Mouse (Mus musculus): ENCODE results near the gene Myb. TPM values are rescaled to one million over a fixed set of nuclear protein-coding genes. Genes with fewer than 3 reads are reported as not detected.
A peak's percentile ranks its signal among the peaks of the same experiment; 100 is the strongest.

Gene Myb
- polyA plus RNA-seq, 1 experiment from 2014 or later: 0.15 TPM

DNA sequence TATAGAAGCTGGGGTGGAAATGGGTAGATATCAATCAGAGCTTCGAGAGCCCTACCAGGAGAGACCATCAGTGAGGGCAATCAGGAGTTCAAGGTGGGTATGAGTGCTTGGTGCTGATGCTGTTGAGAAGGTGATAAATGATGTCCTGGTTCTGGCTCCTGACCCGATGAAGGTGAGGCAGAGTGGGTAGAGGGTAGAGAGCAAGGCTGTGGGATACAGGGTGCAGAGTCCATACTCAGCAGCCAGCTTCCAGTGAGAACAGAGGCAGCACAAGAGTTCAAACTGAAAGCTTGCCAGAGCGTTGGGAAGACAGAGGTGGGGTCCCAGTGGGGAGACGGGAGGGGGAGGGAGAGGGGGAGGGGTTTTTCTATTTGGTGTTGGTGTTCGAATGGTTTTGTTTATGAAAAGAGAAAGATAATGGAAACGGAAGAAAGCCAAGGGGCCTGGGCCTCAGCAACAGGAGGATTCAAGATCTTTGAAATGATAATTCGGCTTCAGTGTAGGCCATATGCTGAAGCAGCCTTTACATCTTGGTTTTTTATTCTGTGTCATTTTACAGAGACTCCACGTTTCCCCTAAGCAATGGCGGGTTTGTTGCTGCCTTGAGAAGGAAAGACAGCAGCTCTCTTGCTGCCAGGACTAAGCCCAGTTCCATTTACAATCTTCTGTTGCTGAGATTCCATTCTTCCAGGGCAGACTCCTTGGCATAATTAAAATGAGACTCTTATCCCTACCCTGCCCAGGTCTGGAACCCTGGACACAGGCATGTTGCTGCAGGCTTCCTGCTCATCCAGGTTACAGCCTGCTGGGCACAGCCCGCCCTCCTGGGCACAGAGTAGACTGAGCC is 32.5 kb upstream of the Myb start:
- no peak for ATAC-seq
- no peak for DNase-seq (ENCODE audit: low read depth, low spot score)
- ChIA-PET CTCF (no interaction called here), POLR2A (no interaction called here)
- no peak for TF ChIP-seq CTCF (IDR thresholded peaks at IDR 0.05)
- peaks cover 18% of the 10 kb centered on the region for H3K27me3 ChIP-seq
- in situ Hi-C loops (cut with MboI; ENCODE audit: low pct_unique_long_range_greater_than_20kb): no loop called here

DNA sequence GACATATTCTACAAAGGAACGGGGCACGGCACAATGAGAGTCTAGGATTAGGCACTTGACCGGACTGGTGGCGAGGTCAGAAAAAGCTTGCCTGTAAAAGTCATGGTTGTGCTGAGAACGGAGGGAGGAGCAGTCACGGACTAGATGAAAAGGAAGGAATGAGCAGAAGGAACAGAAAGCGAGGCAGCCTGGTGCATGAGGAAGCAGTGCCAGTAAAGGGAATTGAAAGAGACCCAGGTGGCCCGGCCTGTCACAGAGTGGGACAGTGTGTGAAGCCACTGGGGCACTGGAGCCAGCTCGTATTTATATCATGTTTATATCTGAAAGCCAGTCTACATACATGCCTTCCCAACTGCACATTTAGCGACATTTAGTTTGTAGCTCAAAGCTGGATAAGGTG is 31.7 kb upstream of the Myb start:
- no peak for ATAC-seq
- in situ Hi-C loops (cut with MboI; ENCODE audit: low pct_unique_long_range_greater_than_20kb): no loop called here
- TF ChIP-seq CTCF (IDR thresholded peaks at IDR 0.05): no peak
- ChIA-PET POLR2A (no interaction called here), CTCF (no interaction called here)
- peaks cover 18% of the 10 kb centered on the region for H3K27me3 ChIP-seq
- DNase-seq (ENCODE audit: low read depth, low spot score): no peak

DNA sequence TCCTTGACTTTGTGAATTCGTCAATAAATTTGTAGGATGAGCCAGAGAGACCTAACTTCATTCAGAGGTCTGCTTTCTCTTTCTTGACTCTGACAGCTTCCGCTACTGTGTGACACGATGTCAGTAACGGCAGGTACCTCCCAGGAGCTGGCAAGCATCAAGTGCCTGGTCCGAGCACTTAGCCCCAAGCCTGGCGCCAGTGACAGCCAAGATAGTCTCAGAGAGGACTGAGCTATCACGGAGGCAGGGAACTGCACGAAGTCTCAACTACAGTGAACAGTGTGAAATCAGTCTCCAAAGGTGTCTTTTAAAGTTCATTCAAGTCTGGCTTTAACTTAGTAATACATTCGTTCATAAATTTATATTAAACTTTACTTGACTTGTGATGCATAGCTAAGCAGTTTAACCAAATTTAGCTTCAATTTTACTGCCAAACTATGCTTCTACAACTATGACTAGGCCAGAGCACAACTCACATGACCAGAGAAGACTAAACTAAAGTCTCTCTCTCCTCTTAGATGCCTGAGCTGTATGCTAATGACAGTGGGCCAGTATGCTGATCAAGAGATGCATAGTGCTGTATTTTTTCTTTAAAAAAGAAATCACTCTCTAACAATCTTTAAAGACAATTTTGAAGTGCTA is 29.1 kb upstream of the Myb start:
- DNase-seq (ENCODE audit: low read depth, low spot score): no peak
- ATAC-seq: no peak
- POLR2A ChIA-PET: interaction anchor here (0.6 kb wide), 1 partner anchor 34 kb away, joined by 3 read pairs; no protein-coding TSS in a partner anchor
- no peak for TF ChIP-seq CTCF (IDR thresholded peaks at IDR 0.05)
- H3K27me3 ChIP-seq: peaks cover 30% of the 10 kb centered on the region
- CTCF ChIA-PET: interaction anchor here (0.6 to 3.7 kb wide), 9 partner anchors 10 to 200 kb away, joined by 3 to 31 read pairs (median 4); no protein-coding TSS in a partner anchor
- in situ Hi-C loops (cut with MboI; ENCODE audit: low pct_unique_long_range_greater_than_20kb): loop anchor here (5.0 kb wide), 1 partner anchor 198 kb away; no protein-coding TSS in a partner anchor

- ATAC-seq: no peak
- in situ Hi-C loops (cut with MboI; ENCODE audit: low pct_unique_long_range_greater_than_20kb): loop anchor here (5.0 kb wide), 1 partner anchor 197 kb away; no protein-coding TSS in a partner anchor
- ChIA-PET CTCF (interaction anchor here (0.6 to 3.7 kb wide), 13 partner anchors 10 to 199 kb away, joined by 3 to 31 read pairs (median 3); no protein-coding TSS in a partner anchor), POLR2A (interaction anchor here (0.6 kb wide), 1 partner anchor 33 kb away, joined by 3 read pairs; no protein-coding TSS in a partner anchor)
- H3K27me3 ChIP-seq: peaks cover 30% of the 10 kb centered on the region
- peak; percentile 24 for TF ChIP-seq CTCF (IDR thresholded peaks at IDR 0.05)
- no peak for DNase-seq (ENCODE audit: low read depth, low spot score)
Observed at GRCm38 (mm10) chr10:21189275-21189601, 28.5 kb upstream of the Myb start.

- ATAC-seq: peak; percentile 51
- in situ Hi-C loops (cut with MboI; ENCODE audit: low pct_unique_long_range_greater_than_20kb): loop anchor here (5.0 kb wide), 1 partner anchor 196 kb away; no protein-coding TSS in a partner anchor
- TF ChIP-seq CTCF (IDR thresholded peaks at IDR 0.05): peak; percentile 86
- POLR2A ChIA-PET: no interaction called here
- no peak for DNase-seq (ENCODE audit: low read depth, low spot score)
- H3K27me3 ChIP-seq: peaks cover 29% of the 10 kb centered on the region
- CTCF ChIA-PET: interaction anchor here (0.7 to 3.7 kb wide), 11 partner anchors 9 to 199 kb away, joined by 3 to 31 read pairs (median 4); no protein-coding TSS in a partner anchor
Observed at GRCm38 (mm10) chr10:21188564-21189274, 27.9 kb upstream of the Myb start.

- TF ChIP-seq CTCF (IDR thresholded peaks at IDR 0.05): no peak
- ATAC-seq (no peak), DNase-seq (ENCODE audit: low read depth, low spot score) (no peak)
- H3K27me3 ChIP-seq: peaks cover 24% of the 10 kb centered on the region
- ChIA-PET POLR2A (no interaction called here), CTCF (interaction anchor here (1.1 to 3.7 kb wide), 3 partner anchors 14 to 231 kb away, joined by 3 to 31 read pairs (median 3); no protein-coding TSS in a partner anchor)
- in situ Hi-C loops (cut with MboI; ENCODE audit: low pct_unique_long_range_greater_than_20kb): loop anchor here (5.0 kb wide), 1 partner anchor 196 kb away; no protein-coding TSS in a partner anchor
Observed at GRCm38 (mm10) chr10:21187847-21188246, 27.1 kb upstream of the Myb start.

- ChIA-PET POLR2A (no interaction called here), CTCF (interaction anchor here (3.7 kb wide), 1 partner anchor 194 kb away, joined by 31 read pairs; no protein-coding TSS in a partner anchor)
- in situ Hi-C loops (cut with MboI; ENCODE audit: low pct_unique_long_range_greater_than_20kb): loop anchor here (5.0 kb wide), 1 partner anchor 194 kb away; no protein-coding TSS in a partner anchor
Observed at GRCm38 (mm10) chr10:21186733-21187132, 25.9 kb upstream of the Myb start.

DNA sequence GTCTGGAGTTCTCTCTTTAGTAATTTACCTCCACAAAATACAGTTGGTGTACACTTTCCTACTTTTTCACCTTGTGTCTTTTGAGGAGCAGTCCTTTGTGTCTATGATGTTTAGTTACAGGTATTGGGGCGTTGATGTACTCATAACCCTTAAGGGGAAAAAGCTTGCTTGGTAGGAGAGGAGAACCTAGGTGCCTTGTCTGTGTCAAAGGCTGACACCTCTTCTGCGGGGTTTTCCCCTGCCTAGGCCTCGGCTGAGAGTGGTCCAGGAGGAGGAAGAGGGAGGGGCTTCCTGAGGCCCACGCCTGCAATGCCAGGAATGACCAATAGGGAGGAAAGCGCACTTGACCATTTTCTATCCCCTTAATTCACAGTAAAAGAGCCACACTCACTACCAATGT is 17.9 kb upstream of the Myb start:
- no peak for ATAC-seq
- no peaks in the 10 kb centered on the region for H3K27me3 ChIP-seq
- in situ Hi-C loops (cut with MboI; ENCODE audit: low pct_unique_long_range_greater_than_20kb): no loop called here
- no peak for DNase-seq (ENCODE audit: low read depth, low spot score)
- peak; percentile 27 for TF ChIP-seq CTCF (IDR thresholded peaks at IDR 0.05)
- CTCF ChIA-PET: interaction anchor here (1.7 kb wide), 1 partner anchor 10 kb away, joined by 6 read pairs; no protein-coding TSS in a partner anchor
- POLR2A ChIA-PET: no interaction called here

More at GRCm38 (mm10) chr10:21186733-21187132, 25.9 kb upstream of the Myb start:
- ATAC-seq (no peak), DNase-seq (ENCODE audit: low read depth, low spot score) (no peak)
- no peak for TF ChIP-seq CTCF (IDR thresholded peaks at IDR 0.05)
- H3K27me3 ChIP-seq: peaks cover 12% of the 10 kb centered on the region

GRCm38 (mm10) chr10:21178281-21178680 is 17.5 kb upstream of the Myb start:
- no peaks in the 10 kb centered on the region for H3K27me3 ChIP-seq
- in situ Hi-C loops (cut with MboI; ENCODE audit: low pct_unique_long_range_greater_than_20kb): no loop called here
- no peak for TF ChIP-seq CTCF (IDR thresholded peaks at IDR 0.05)
- ATAC-seq (no peak), DNase-seq (ENCODE audit: low read depth, low spot score) (no peak)
- ChIA-PET CTCF (no interaction called here), POLR2A (no interaction called here)

GRCm38 (mm10) chr10:21172650-21173200 is 11.9 kb upstream of the Myb start:
- DNase-seq (ENCODE audit: low read depth, low spot score) (no peak), ATAC-seq (no peak)
- in situ Hi-C loops (cut with MboI; ENCODE audit: low pct_unique_long_range_greater_than_20kb): loop anchor here (25.0 kb wide), 1 partner anchor 840 kb away; no protein-coding TSS in a partner anchor
- ChIA-PET CTCF (no interaction called here), POLR2A (interaction anchor here (0.6 kb wide), 1 partner anchor 180 kb away, joined by 4 read pairs; no protein-coding TSS in a partner anchor)
- no peak for TF ChIP-seq CTCF (IDR thresholded peaks at IDR 0.05)
- peaks cover 4% of the 10 kb centered on the region for H3K27me3 ChIP-seq

Data from Patski (cell line).